Mouse (Mus musculus) heart, postnatal 36 days (tissue): ENCODE measurements around the gene B3gnt2. TPM values are rescaled to one million over a fixed set of nuclear protein-coding genes. Genes with fewer than 3 reads are reported as not detected.

Experiments used
- DNase-seq, 2 experiments: peaks; one replicate each; pipeline ENCODE4 v3.0.0; 2021 to 2022
- intact Hi-C: fragments of 180-260 bp; cut with DNase I; formaldehyde crosslinking; loops from one replicate; pipeline ENCODE4 v1.15.1; 2025
- total RNA-seq, 2 experiments: library from RNA; stranded (reverse); gene quantifications; 2 replicates each; pipeline ENCODE4 v1.2.3; 2021

Gene B3gnt2
- total RNA-seq, 2 experiments from 2014 or later = 6.3 to 7.7 TPM

GRCm38 (mm10) chr11:22782705-22783124, 78.0 kb downstream of the B3gnt2 start:
- peak in 1 of 2 experiments; percentile 7 for DNase-seq
- intact Hi-C loops = loop anchor here (5.0 kb wide), 1 partner anchor 150 kb away; no protein-coding TSS in a partner anchor

GRCm38 (mm10) chr11:22781190-22781589, 79.6 kb downstream of the B3gnt2 start:
- intact Hi-C loops = loop anchor here (5.0 kb wide), 1 partner anchor 149 kb away; no protein-coding TSS in a partner anchor
- peak in 1 of 2 experiments; percentile 0 for DNase-seq

- intact Hi-C loops = loop anchor here (5.0 kb wide), 1 partner anchor 148 kb away; no protein-coding TSS in a partner anchor
- DNase-seq = peak in 1 of 2 experiments; percentile 1
Measured at GRCm38 (mm10) chr11:22780761-22781160, 80.0 kb downstream of the B3gnt2 start.

- intact Hi-C loops = loop anchor here (5.0 kb wide), 2 partner anchors 148 to 493 kb away; no protein-coding TSS in a partner anchor
- DNase-seq = peak in 1 of 2 experiments; percentile 16
Measured at GRCm38 (mm10) chr11:22779821-22780551, 80.8 kb downstream of the B3gnt2 start.

GRCm38 (mm10) chr11:22778596-22778995, 82.2 kb downstream of the B3gnt2 start:
- no peak for DNase-seq
- intact Hi-C loops = loop anchor here (5.0 kb wide), 1 partner anchor 491 kb away; no protein-coding TSS in a partner anchor

GRCm38 (mm10) chr11:22777531-22777930, 83.2 kb downstream of the B3gnt2 start:
- intact Hi-C loops = loop anchor here (5.0 kb wide), 1 partner anchor 490 kb away; no protein-coding TSS in a partner anchor
- DNase-seq = no peak

- intact Hi-C loops = loop anchor here (5.0 kb wide), 1 partner anchor 488 kb away; no protein-coding TSS in a partner anchor
- no peak for DNase-seq
Measured at GRCm38 (mm10) chr11:22774821-22775220, 85.9 kb downstream of the B3gnt2 start.

- no peak for DNase-seq
- intact Hi-C loops = no loop called here
Measured at GRCm38 (mm10) chr11:22766238-22766637, 94.5 kb downstream of the B3gnt2 start.

GRCm38 (mm10) chr11:22765425-22765824, 95.3 kb downstream of the B3gnt2 start:
- DNase-seq = no peak
- intact Hi-C loops = no loop called here

GRCm38 (mm10) chr11:22763556-22764295, 97.0 kb downstream of the B3gnt2 start:
- no peak for DNase-seq
- intact Hi-C loops = no loop called here

GRCm38 (mm10) chr11:22763055-22763454, 97.7 kb downstream of the B3gnt2 start:
- intact Hi-C loops = no loop called here

GRCm38 (mm10) chr11:22762236-22762927, 98.4 kb downstream of the B3gnt2 start:
- DNase-seq = no peak
- intact Hi-C loops = no loop called here

More at GRCm38 (mm10) chr11:22763055-22763454, 97.7 kb downstream of the B3gnt2 start:
- no peak for DNase-seq

- no peak for DNase-seq
- intact Hi-C loops = no loop called here
Measured at GRCm38 (mm10) chr11:22759783-22760182, 101.0 kb downstream of the B3gnt2 start.

- intact Hi-C loops = no loop called here
- DNase-seq = no peak
Measured at GRCm38 (mm10) chr11:22756168-22756980, 104.4 kb downstream of the B3gnt2 start.

- intact Hi-C loops = no loop called here
- DNase-seq = no peak
Measured at GRCm38 (mm10) chr11:22755180-22755579, 105.6 kb downstream of the B3gnt2 start.

- intact Hi-C loops = no loop called here
- no peak for DNase-seq
Measured at GRCm38 (mm10) chr11:22752596-22752995, 108.2 kb downstream of the B3gnt2 start.

GRCm38 (mm10) chr11:22751592-22751991, 109.2 kb downstream of the B3gnt2 start:
- intact Hi-C loops = no loop called here
- no peak for DNase-seq

- intact Hi-C loops = no loop called here
- no peak for DNase-seq
Measured at GRCm38 (mm10) chr11:22747406-22747805, 113.4 kb downstream of the B3gnt2 start.

- intact Hi-C loops = no loop called here
Measured at GRCm38 (mm10) chr11:22745356-22745755, 115.4 kb downstream of the B3gnt2 start.

More at GRCm38 (mm10) chr11:22745356-22745755, 115.4 kb downstream of the B3gnt2 start:
- DNase-seq = no peak
